Mouse (Mus musculus) erythroblast, embryonic 14.5 days (primary cell): ENCODE results near the gene Thrap3. TPM values are rescaled to one million over a fixed set of nuclear protein-coding genes. Genes with fewer than 3 reads are reported as not detected.

Experiments
- H3K27me3 ChIP-seq: 2 replicates; pipeline ENCODE4 v1.6.1; 2012; ENCODE audit warnings: inconsistent platforms; ENCODE audit not compliant: control insufficient read depth
- H3K36me3 ChIP-seq: 2 replicates; pipeline ENCODE4 v1.6.1; 2012; ENCODE audit warnings: mild to moderate bottlenecking, inconsistent platforms; ENCODE audit not compliant: control insufficient read depth
- H3K4me1 ChIP-seq: 2 replicates; pipeline ENCODE4 v1.6.1; 2012; ENCODE audit warnings: inconsistent platforms; ENCODE audit not compliant: control insufficient read depth
- H3K4me3 ChIP-seq: replicated peaks from 2 replicates; pipeline ENCODE3; 2012; ENCODE audit warnings: moderate library complexity, mild to moderate bottlenecking, inconsistent platforms
- H3K9me3 ChIP-seq: 2 replicates; pipeline ENCODE4 v1.6.1; 2012; ENCODE audit warnings: low read length, inconsistent platforms, mixed read lengths; ENCODE audit not compliant: control insufficient read depth
- GATA1 ChIP-seq: IDR thresholded peaks from 2 replicates; pipeline ENCODE4 v1.6.1; 2012; ENCODE audit warnings: low read length, inconsistent platforms, mixed read lengths
- TAL1 ChIP-seq: IDR thresholded peaks from 3 replicates; pipeline ENCODE4 v1.6.1; 2012; ENCODE audit warnings: low read length, inconsistent platforms, mixed read lengths
- polyA plus RNA-seq: library from polyadenylated mRNA; stranded (reverse); fragments of >175 nt; gene quantifications from 2 replicates; pipeline ENCODE4 v1.2.3, GENCODE M21; 2012

The Thrap3 gene
- polyA plus RNA-seq, 1 experiment, result 12.8 TPM

DNA sequence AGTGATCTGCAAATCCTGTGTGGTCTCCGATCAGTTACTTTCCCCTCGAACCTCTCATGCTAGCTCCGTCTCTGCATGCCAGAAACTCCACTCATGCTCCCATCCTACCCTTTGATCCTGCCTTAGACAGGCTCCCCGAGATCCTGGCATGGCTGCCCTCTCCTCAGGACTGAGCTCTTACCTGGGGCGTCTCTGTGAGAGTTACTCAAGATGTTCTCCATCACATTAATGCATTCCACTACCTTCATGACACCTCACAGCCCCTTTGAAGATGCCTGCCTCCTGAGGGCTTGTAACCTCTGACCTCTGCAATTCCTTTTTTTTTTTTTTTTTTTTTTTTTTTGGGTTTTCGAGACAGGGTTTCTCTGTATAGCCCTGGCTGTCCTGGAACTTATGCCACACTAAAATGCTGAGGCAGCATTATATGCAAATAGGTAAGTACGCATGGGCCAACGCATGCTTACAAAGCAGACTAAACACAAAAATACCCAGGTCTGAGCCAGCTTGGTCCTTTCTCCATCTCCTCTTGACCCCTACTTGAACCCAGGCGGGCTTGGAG lies 55.5 kb downstream of the Thrap3 start:
- TF ChIP-seq TAL1 (no peak), GATA1 (no peak)
- H3K36me3 ChIP-seq, result no peaks in the 10 kb centered on the region
- H3K4me1 ChIP-seq, result peaks cover 6% of the 10 kb centered on the region
- H3K9me3 ChIP-seq, result no peaks in the 10 kb centered on the region; the same call in 1 of the 2 replicates
- no peak overlapping the region for H3K4me3 ChIP-seq
- peaks cover 58% of the 10 kb centered on the region for H3K27me3 ChIP-seq

DNA sequence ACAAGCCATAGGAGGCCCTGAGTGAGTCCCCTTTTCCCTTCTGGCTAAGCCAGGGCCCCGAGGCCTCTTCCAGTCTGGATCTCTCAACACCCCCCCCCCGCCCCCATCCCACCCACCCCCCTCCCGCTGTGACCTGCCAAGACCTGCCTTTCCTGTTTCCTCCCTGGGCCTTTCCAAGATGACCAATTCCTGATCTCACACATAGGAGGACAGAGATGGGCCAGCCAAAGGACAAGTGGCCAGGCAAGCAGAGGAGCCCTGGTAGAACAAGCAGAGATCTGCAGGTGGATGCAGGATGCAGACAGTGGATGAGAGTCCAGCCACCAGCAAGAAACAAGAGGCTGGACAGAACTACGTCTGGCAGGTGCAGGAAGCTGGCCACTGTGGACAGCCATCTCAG lies 57.2 kb downstream of the Thrap3 start:
- no peaks in the 10 kb centered on the region; the same call in 1 of the 2 replicates for H3K9me3 ChIP-seq
- TF ChIP-seq GATA1, result no peak
- TF ChIP-seq TAL1, result no peak
- no peak overlapping the region for H3K4me3 ChIP-seq
- peaks cover 6% of the 10 kb centered on the region for H3K4me1 ChIP-seq
- H3K36me3 ChIP-seq, result no peaks in the 10 kb centered on the region
- H3K27me3 ChIP-seq, result peaks cover 45% of the 10 kb centered on the region

DNA sequence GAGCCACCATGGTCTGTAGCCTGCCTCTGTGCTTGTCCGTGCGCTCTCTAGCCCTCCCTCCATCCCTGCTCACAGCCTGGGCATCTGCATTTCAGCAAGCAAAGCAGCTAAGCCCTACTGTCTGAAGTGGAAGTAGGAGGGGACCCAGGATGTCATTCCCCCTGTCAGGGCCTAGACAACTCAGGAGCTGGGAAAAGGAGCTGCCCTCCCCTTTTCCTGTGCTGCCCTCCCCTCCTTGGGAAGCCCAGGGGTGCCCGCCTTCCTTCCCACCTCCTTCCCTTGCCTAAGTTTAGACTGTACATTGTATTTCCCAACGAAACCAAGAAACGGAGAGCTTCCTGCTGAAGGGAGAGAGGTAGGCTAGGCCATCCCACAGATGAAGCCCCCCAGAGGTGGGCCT lies 61.5 kb downstream of the Thrap3 start:
- 0 out of 2 replicates have a peak, but pooled peaks cover 1% of the 10 kb centered on the region for H3K27me3 ChIP-seq
- H3K36me3 ChIP-seq, result peaks cover 41% of the 10 kb centered on the region
- H3K4me3 ChIP-seq, result no peak overlapping the region
- H3K4me1 ChIP-seq, result no peaks in the 10 kb centered on the region
- TF ChIP-seq GATA1, result no peak
- H3K9me3 ChIP-seq, result no peaks in the 10 kb centered on the region

DNA sequence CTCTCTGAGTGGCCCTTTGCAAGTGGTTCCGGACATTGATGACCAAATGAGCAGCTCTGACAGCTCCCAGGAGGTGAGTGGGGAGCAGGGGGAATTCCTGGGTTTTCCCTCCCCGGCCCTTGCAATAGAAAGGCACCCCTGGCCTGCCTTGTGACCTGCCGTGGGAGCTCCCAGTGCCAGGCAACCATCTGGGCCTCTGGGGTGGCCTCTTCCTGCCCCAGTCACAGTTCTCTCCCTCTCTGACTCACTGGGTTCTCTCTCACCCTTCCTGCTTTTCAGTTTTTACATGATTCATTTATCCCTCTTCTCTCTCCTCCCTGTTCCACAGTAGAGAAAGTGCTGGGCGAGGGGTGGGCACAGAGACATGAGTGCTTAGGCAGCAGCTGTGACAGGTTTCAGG lies 64.8 kb downstream of the Thrap3 start:
- Histone ChIP-seq H3K36me3 (peaks cover 66% of the 10 kb centered on the region), H3K27me3 (no peaks in the 10 kb centered on the region), H3K4me1 (no peaks in the 10 kb centered on the region), H3K9me3 (no peaks in the 10 kb centered on the region), H3K4me3 (no peak overlapping the region)
- no peak for TF ChIP-seq GATA1

DNA sequence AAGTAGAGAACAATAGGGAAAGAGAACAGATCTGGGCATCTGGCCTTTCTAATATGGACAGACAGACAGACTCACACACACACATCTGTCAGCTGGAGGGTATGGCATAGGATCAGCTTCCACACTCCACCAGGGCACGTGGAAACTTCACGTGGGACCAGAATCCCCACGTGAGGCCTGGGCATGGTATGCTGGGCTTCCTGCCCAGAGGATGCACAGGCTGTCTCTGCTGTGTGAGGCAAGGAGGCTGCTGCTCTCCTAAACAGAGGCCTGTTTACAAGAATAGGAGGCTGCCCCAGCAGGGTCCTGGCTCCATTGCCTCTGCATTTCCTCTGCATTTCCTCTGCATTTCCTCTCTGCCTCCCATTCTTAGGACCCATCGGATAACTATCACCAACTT lies 67.9 kb downstream of the Thrap3 start:
- TF ChIP-seq TAL1 (no peak), GATA1 (no peak)
- Histone ChIP-seq H3K4me3 (no peak overlapping the region), H3K4me1 (no peaks in the 10 kb centered on the region), H3K27me3 (no peaks in the 10 kb centered on the region), H3K36me3 (peaks cover 82% of the 10 kb centered on the region), H3K9me3 (no peaks in the 10 kb centered on the region)

DNA sequence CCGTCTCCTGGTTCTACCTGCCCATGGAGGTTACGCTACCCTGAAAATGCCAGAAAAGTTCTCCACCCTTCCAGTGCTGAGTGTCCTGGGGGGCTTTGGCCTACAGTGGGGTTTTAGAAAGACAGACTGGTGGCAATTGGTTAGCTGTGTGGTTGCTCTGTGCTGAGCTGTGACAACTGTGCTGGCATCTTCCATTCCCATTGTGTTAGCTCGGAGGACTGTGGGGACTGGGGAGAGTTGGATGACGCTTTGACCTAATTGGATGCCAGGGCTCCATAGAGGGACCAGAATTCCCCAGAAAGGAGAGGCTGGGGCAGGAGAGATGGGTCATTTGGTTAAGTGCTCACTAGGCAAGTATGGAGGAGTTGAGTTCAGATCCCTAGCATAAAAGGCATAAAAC lies 68.3 kb downstream of the Thrap3 start:
- Histone ChIP-seq H3K4me3 (no peak overlapping the region), H3K9me3 (no peaks in the 10 kb centered on the region), H3K36me3 (peaks cover 82% of the 10 kb centered on the region), H3K27me3 (no peaks in the 10 kb centered on the region), H3K4me1 (no peaks in the 10 kb centered on the region)
- TF ChIP-seq TAL1 (no peak), GATA1 (no peak)

DNA sequence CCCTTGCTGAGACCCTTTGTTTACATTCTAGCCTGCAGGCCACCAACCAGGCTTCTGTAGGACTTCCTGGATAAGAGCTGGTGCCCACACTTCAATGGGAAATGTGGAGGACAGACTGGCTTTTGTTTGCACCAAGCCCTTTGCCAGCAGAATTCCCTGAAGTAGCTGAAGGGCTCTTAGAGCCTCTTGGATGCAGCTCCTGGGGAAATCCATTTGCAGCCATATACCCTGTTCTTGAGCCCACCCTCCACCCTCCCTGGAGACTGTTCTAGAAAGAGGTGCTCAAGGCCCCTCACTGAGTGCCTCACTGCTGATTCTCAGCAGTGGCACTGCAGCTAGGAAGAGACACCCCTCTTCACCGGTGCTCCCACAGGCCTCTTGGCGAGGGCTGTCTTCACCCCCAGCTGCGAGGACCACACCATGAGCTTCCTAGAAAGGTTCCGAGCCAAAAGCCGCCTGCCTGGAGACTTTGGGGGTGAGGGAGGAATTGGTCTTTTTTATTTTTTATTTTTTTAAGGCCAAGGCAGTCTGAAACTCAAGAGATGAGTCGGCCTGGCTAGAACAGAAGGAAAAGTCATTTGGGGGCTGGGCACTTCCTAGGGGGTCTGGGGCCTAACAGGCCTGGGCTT lies 69.8 kb downstream of the Thrap3 start:
- Histone ChIP-seq H3K4me3 (no peak overlapping the region), H3K27me3 (no peaks in the 10 kb centered on the region), H3K4me1 (no peaks in the 10 kb centered on the region), H3K36me3 (peaks cover 82% of the 10 kb centered on the region), H3K9me3 (no peaks in the 10 kb centered on the region)
- TF ChIP-seq GATA1, result no peak
- TF ChIP-seq TAL1, result no peak

DNA sequence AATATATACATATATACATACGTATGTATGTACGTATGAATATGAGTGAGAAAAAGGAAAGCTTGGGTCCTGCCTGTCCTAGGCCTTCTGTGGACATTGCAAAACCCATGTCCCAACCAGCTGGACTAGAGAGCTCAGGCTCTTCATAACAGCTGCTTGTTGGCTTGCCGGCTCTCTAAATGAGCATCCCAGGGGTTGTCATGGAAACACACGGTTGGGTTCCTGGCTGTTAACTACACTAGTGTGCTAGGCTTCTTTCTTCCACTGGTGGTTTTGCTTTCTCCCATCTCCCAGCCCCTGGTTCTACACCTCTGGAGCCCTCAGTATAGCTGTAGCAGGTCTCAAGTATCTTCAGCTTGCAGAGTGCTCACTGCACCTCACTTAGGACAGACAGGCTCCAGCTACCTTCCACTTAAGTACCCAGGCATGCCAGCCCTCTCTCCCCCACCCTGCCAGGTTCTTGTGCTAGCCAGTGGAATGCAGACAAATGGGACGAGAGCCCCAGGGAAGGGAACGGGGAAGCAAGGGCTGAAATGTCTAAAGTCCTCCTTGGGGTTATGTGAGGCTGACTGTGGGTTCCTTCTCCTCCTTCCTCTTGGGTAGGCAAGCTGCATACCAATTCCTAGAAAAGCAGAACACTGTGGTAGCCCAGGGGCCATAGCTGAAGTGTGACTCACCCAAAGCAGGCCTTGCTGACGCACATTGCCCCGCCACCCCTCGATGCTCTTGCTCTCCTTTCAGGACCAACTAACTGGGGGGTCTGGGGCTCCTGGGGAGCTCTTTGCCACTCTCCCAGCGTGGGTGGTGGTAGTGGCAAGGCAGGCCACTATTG lies 71.1 kb downstream of the Thrap3 start:
- Histone ChIP-seq H3K9me3 (no peaks in the 10 kb centered on the region), H3K4me1 (no peaks in the 10 kb centered on the region), H3K4me3 (no peak overlapping the region), H3K36me3 (peaks cover 78% of the 10 kb centered on the region), H3K27me3 (no peaks in the 10 kb centered on the region)
- no peak for TF ChIP-seq GATA1
- no peak for TF ChIP-seq TAL1

DNA sequence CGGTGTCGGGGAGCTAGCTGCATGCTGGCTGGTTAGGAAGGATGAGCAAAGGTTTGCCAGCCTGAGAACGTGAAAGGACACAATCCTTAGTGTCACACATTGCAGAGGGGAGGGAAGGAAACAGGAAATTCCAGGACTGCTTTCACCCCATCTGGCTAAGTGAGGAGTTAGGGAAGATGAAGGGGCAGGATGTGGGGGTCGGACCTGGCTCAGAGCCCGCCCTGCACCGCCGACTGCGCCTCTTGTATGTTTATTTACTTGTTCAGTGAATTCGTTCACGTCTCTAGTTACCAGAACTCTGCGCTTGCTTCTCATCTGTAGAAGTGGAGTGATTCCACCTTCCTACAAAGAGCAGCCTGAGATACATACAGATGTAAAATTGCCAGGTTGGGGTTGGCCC lies 72.1 kb downstream of the Thrap3 start:
- Histone ChIP-seq H3K4me3 (no peak overlapping the region), H3K27me3 (no peaks in the 10 kb centered on the region), H3K4me1 (no peaks in the 10 kb centered on the region), H3K9me3 (no peaks in the 10 kb centered on the region), H3K36me3 (peaks cover 80% of the 10 kb centered on the region)
- TF ChIP-seq GATA1 (no peak), TAL1 (no peak)
